In the genomic region with DNA sequence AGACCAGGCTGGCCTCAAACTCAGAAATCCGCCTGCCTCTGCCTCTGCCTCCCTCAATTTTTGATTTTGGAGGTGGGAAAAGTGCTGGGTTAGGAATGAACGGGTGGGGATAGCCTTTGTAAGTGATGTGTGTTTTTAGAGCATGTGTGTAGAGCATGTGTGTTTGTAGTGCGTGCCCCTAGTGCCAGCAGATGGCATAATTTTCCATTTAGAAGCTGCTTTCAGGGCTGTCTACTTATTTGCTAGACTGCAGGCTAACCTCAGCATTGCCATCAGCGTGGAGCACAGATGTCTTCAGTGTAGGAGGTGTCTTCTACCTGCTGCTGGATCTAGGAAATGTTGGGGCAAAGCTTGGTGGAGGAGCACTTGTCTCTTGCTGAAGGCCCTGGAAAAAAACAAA, we compare ENCODE assay signal across 25 mouse cellular contexts. TPM values are rescaled to one million over a fixed set of nuclear protein-coding genes. Genes with fewer than 3 reads are reported as not detected.
A peak's percentile ranks its signal among the peaks of the same experiment; 100 is the strongest.
DNase-seq lines count a peak whose midpoint lies in the region; ATAC-seq and TF ChIP-seq lines count a peak whose summit lies in the region.
"Had no signal": no experiment of that assay in that cellular context is flagged by ENCODE, and none has a peak within 500 bp of the region (broad histone marks: within the 10 kb centered on the region; RNA-seq: fewer than 3 reads in every experiment).

No protein-coding gene starts in this region.

- H3K27ac ChIP-seq in forebrain, postnatal 0 days (ENCODE audit: low read depth, low read length), result no peak overlapping the region
- H3K27ac ChIP-seq in forebrain, embryonic 13.5 days, result no peak overlapping the region
- no peak overlapping the region for H3K27ac ChIP-seq in liver, postnatal 0 days (ENCODE audit: low read depth)
- H3K27ac ChIP-seq in MEL (ENCODE audit: control insufficient read depth, low read depth, low read length), result no peak overlapping the region
- H3K27ac ChIP-seq in thymus, adult 2 months (ENCODE audit: control insufficient read depth, insufficient read depth, low read length), result no peak overlapping the region
- H3K27ac ChIP-seq: embryonic facial prominence, embryonic 10.5 days; gastrocnemius, adult 2 months; macrophage had no signal

- no peaks in the 10 kb centered on the region for H3K9me3 ChIP-seq in forebrain, postnatal 0 days (ENCODE audit: low read length)
- no peaks in the 10 kb centered on the region for H3K9me3 ChIP-seq in forebrain, embryonic 13.5 days (replicated peaks)
- H3K9me3 ChIP-seq in liver, postnatal 0 days (ENCODE audit: low read length), result no peaks in the 10 kb centered on the region
- H3K9me3 ChIP-seq in MEL (replicated peaks; ENCODE audit: insufficient read depth, low read length), result no peaks in the 10 kb centered on the region
- H3K9me3 ChIP-seq: embryonic facial prominence, embryonic 10.5 days had no signal

- ATAC-seq in forebrain, postnatal 0 days, result no peak; the same call in 1 of the 2 replicates
- ATAC-seq in forebrain, embryonic 13.5 days, result no peak
- no peak for ATAC-seq in liver, postnatal 0 days
- ATAC-seq in megakaryocyte progenitor cell, adult 5-6 weeks (replicated peaks; ENCODE audit: poor library complexity), result peak; percentile 70
- ATAC-seq: forebrain, embryonic 16.5 days; inflammation-experienced regulatory T-cells, adult 6 months had no signal

- no peak overlapping the region for H3K4me3 ChIP-seq in forebrain, postnatal 0 days (ENCODE audit: low read depth, low read length)
- no peak overlapping the region for H3K4me3 ChIP-seq in forebrain, embryonic 13.5 days
- H3K4me3 ChIP-seq in liver, postnatal 0 days (ENCODE audit: low read depth, low read length), result no peak overlapping the region
- H3K4me3 ChIP-seq in MEL (ENCODE audit: control insufficient read depth in 1 of 2, insufficient read depth in 1 of 2, low read depth in 2 of 2, low read length in 2 of 2), result no peak overlapping the region
- no peak overlapping the region for H3K4me3 ChIP-seq in thymus, adult 2 months (ENCODE audit: control insufficient read depth, insufficient read depth, low read length)
- H3K4me3 ChIP-seq: embryonic facial prominence, embryonic 10.5 days; gastrocnemius, adult 2 months had no signal

- no peak for TF ChIP-seq EP300 in liver, postnatal 0 days (IDR thresholded peaks at IDR 0.05; ENCODE audit: low read depth)
- TF ChIP-seq EP300 in MEL (IDR thresholded peaks at IDR 0.05; ENCODE audit: low read depth in 1 of 2, low read length in 2 of 2), result no peak

- TF ChIP-seq POLR2A in MEL (IDR thresholded peaks at IDR 0.05; ENCODE audit: control insufficient read depth in 1 of 2, insufficient read depth in 1 of 2, low read depth in 1 of 2, low read length in 2 of 2, poor library complexity in 1 of 2), result no peak
- TF ChIP-seq POLR2A in thymus, adult 2 months (IDR thresholded peaks at IDR 0.05; ENCODE audit: control insufficient read depth, extremely low read depth, insufficient read depth, low read length, poor library complexity), result no peak

- DNase-seq in forebrain, postnatal 0 days, result no peak
- no peak for DNase-seq in liver, postnatal 0 days
- no peak for DNase-seq in liver
- no peak for DNase-seq in MEL (ENCODE audit: low read depth, low spot score)
- no peak for DNase-seq in thymus, adult 2 months
- DNase-seq in adrenal gland, postnatal 4 days (ENCODE audit: low spot score in 2 of 2), result no peak
- DNase-seq: cerebellum, adult 11 months; cerebellum, postnatal 25 days; gastrocnemius, adult 2 months; heart, adult 18-20 months; heart, postnatal 4 days; kidney, postnatal 14 days; lung, adult 2 months; midbrain, embryonic 14.5 days; right cerebral cortex, adult 18-20 months; spleen, adult 18-20 months had no signal

- no peaks in the 10 kb centered on the region for H3K79me2 ChIP-seq in MEL (ENCODE audit: control insufficient read depth, insufficient read depth, low read length, poor library complexity)

- TF ChIP-seq CTCF in forebrain, postnatal 0 days (IDR thresholded peaks at IDR 0.05; ENCODE audit: low read depth), result peak; percentile 32; the same call in 1 of the 2 replicates
- TF ChIP-seq CTCF in liver, postnatal 0 days (IDR thresholded peaks at IDR 0.05; ENCODE audit: low read depth), result peak; percentile 14; the same call in 1 of the 2 replicates
- peak in 1 of 3 experiments; percentile 32; a peak in 2 of 6 replicates for TF ChIP-seq CTCF in MEL (IDR thresholded peaks at IDR 0.05 in 2 of 3, conservative IDR thresholded peaks at IDR 0.05 in 1 of 3; ENCODE audit: control insufficient read depth in 1 of 3, insufficient read depth in 1 of 3, low read depth in 2 of 3, low read length in 3 of 3, poor library complexity in 1 of 3, severe bottlenecking in 1 of 3)
- no peak for TF ChIP-seq CTCF in thymus, adult 2 months (IDR thresholded peaks at IDR 0.05; ENCODE audit: borderline replicate concordance, control insufficient read depth, extremely low read depth, insufficient read depth, low read length, poor library complexity)

- no peaks in the 10 kb centered on the region for H3K4me1 ChIP-seq in forebrain, postnatal 0 days (ENCODE audit: insufficient read depth)
- H3K4me1 ChIP-seq in forebrain, embryonic 13.5 days, result no peaks in the 10 kb centered on the region
- no peaks in the 10 kb centered on the region for H3K4me1 ChIP-seq in liver, postnatal 0 days (ENCODE audit: insufficient read depth)
- no peaks in the 10 kb centered on the region for H3K4me1 ChIP-seq in MEL (ENCODE audit: control insufficient read depth in 1 of 2, insufficient read depth in 2 of 2, low read length in 2 of 2)
- no peaks in the 10 kb centered on the region for H3K4me1 ChIP-seq in thymus, adult 2 months (replicated peaks; ENCODE audit: control insufficient read depth, insufficient read depth, low read length)

- TF ChIP-seq RAD21 in MEL (IDR thresholded peaks at IDR 0.05; ENCODE audit: low read depth, low read length), result no peak; the same call in none of the 2 replicates

- H3K36me3 ChIP-seq in forebrain, postnatal 0 days (ENCODE audit: insufficient read depth), result no peaks in the 10 kb centered on the region
- no peaks in the 10 kb centered on the region for H3K36me3 ChIP-seq in forebrain, embryonic 13.5 days (ENCODE audit: poor library complexity, severe bottlenecking)
- H3K36me3 ChIP-seq in liver, postnatal 0 days (replicated peaks; ENCODE audit: insufficient read depth, low read length), result no peaks in the 10 kb centered on the region
- no peaks in the 10 kb centered on the region for H3K36me3 ChIP-seq in MEL (ENCODE audit: control insufficient read depth in 1 of 2, insufficient read depth in 2 of 2, low read length in 2 of 2)
- H3K36me3 ChIP-seq in thymus, adult 2 months (ENCODE audit: control insufficient read depth, insufficient read depth, low read length), result no peaks in the 10 kb centered on the region
- H3K36me3 ChIP-seq: embryonic facial prominence, embryonic 10.5 days had no signal

- H3K27me3 ChIP-seq in forebrain, postnatal 0 days (ENCODE audit: insufficient read depth, low read length), result no peaks in the 10 kb centered on the region
- 0 out of 2 replicates have a peak, but pooled peaks cover 4% of the 10 kb centered on the region for H3K27me3 ChIP-seq in forebrain, embryonic 13.5 days
- no peaks in the 10 kb centered on the region for H3K27me3 ChIP-seq in liver, postnatal 0 days (ENCODE audit: insufficient read depth, low read length)
- peaks cover 3 to 4% of the 10 kb centered on the region in 2 experiments; a peak in 3 of 4 replicates for H3K27me3 ChIP-seq in MEL (ENCODE audit: control insufficient read depth in 1 of 2, insufficient read depth in 2 of 2, low read length in 2 of 2)
- H3K27me3 ChIP-seq in thymus, adult 2 months (ENCODE audit: control insufficient read depth, insufficient read depth, low read length), result no peaks in the 10 kb centered on the region

- H3K4me2 ChIP-seq in forebrain, postnatal 0 days (ENCODE audit: low read depth), result no peak overlapping the region
- no peak overlapping the region for H3K4me2 ChIP-seq in forebrain, embryonic 13.5 days
- H3K4me2 ChIP-seq in liver, postnatal 0 days (ENCODE audit: low read depth, low read length), result no peak overlapping the region

- no peak overlapping the region for H3K9ac ChIP-seq in forebrain, postnatal 0 days
- H3K9ac ChIP-seq in forebrain, embryonic 13.5 days, result no peak overlapping the region
- no peak overlapping the region for H3K9ac ChIP-seq in liver, postnatal 0 days (replicated peaks)
- no peak overlapping the region for H3K9ac ChIP-seq in MEL (ENCODE audit: control insufficient read depth, low read depth, low read length, poor library complexity, severe bottlenecking)

- WGBS in forebrain, postnatal 0 days, result 72% methylated on average over 4 of the region's 4 CpGs
- 83% methylated on average over 4 of the region's 4 CpGs for WGBS in forebrain, embryonic 13.5 days
- WGBS in liver, postnatal 0 days (ENCODE audit: insufficient replicate concordance), result 49% methylated on average over 4 of the region's 4 CpGs
- WGBS in thymus, adult 2 months, result 52% methylated on average over 4 of the region's 4 CpGs

TF ChIP-seq in MEL, 35 proteins besides CTCF, POLR2A, EP300 and RAD21 (continues in another document):
- TF ChIP-seq NELFE (IDR thresholded peaks at IDR 0.05; ENCODE audit: low read depth, low read length) (no peak), TAL1 (IDR thresholded peaks at IDR 0.05; ENCODE audit: low read length) (no peak), BHLHE40 (IDR thresholded peaks at IDR 0.05; ENCODE audit: borderline replicate concordance, low read depth, low read length) (no peak), ETS1 (IDR thresholded peaks at IDR 0.05; ENCODE audit: low read depth, low read length) (no peak), MEF2A (IDR thresholded peaks at IDR 0.05; ENCODE audit: extremely low read depth, insufficient replicate concordance, low read depth, low read length, poor library complexity, severe bottlenecking) (no peak), ZKSCAN1 (IDR thresholded peaks at IDR 0.05; ENCODE audit: low read depth, low read length) (no peak), MAZ (IDR thresholded peaks at IDR 0.05; ENCODE audit: low read depth, low read length) (no peak), USF1 (IDR thresholded peaks at IDR 0.05; ENCODE audit: low read depth, low read length) (no peak), NRF1 (IDR thresholded peaks at IDR 0.05; ENCODE audit: insufficient read depth, low read depth, low read length, poor library complexity, severe bottlenecking) (no peak)

RNA-seq across cellular contexts. Expression of gene Nanog, which starts 1.5 kb away (rescaled TPM):
- total RNA-seq in forebrain, postnatal 0 days (2014; rRNA removed), result not detected in 2 replicates
- 0.07 TPM in 1 of 2 replicates, not detected in the other for polyA plus RNA-seq in forebrain, postnatal 0 days (2015; fragmentation: Nextera tagmentation; extraction: Ambion mirVana)
- 0.18 and 0.23 TPM in 2 replicates for polyA plus RNA-seq in forebrain, embryonic 13.5 days (2015; fragmentation: Nextera tagmentation; extraction: Ambion mirVana)
- not detected in 2 replicates for polyA plus RNA-seq in liver, postnatal 0 days (2015; fragmentation: Nextera tagmentation; extraction: Ambion mirVana)
- not detected in 2 replicates for total RNA-seq in MEL (2012; rRNA removed)
- under 1 TPM in 1 of 2 experiments, not detected in 1; 0.63 TPM for polyA plus RNA-seq in MEL (2012; ENCODE audit: insufficient read depth in 1 of 2, insufficient read length in 2 of 2, low read depth in 1 of 2, low replicate concordance in 2 of 2, missing spikeins in 1 of 2)
- not detected in 2 replicates for total RNA-seq in megakaryocyte progenitor cell, adult 5-6 weeks (2015)
- total RNA-seq in megakaryocyte progenitor cell, adult 5-6 weeks (2017), result not detected in 2 replicates
- polyA plus RNA-seq in thymus, adult 2 months (2012; rRNA removed), result 0.08 TPM in 1 of 2 replicates, not detected in the other
- total RNA-seq in adrenal gland, postnatal 4 days (2021), result not detected
- total RNA-seq: adrenal gland, adult 18-20 months; gastrocnemius, adult 2 months; heart, adult 18-20 months; layer of hippocampus, postnatal 10 days; liver, adult 2 months had no signal
- polyA plus RNA-seq: embryonic facial prominence, embryonic 10.5 days; liver, adult 2 months; macrophage; midbrain, embryonic 14.5 days had no signal
